Mouse (Mus musculus) heart, adult 2 months (tissue): ENCODE data around the gene Tcf7l1.

Experiments
- CTCF ChIP-seq: fragments of 200-600 bp; IDR thresholded peaks from 2 replicates; pipeline ENCODE4 v1.8.1; 2022; ENCODE audit warnings: antibody characterized with exemption, mild to moderate bottlenecking, moderate library complexity
- EP300 ChIP-seq: fragments of 200-500 bp; IDR thresholded peaks from 2 replicates; pipeline ENCODE4 v1.6.1; 2011; ENCODE audit warnings: low read depth, low read length, control low read depth; ENCODE audit not compliant: insufficient read depth
- POLR2A ChIP-seq: fragments of 200-500 bp; IDR thresholded peaks from 2 replicates; pipeline ENCODE4 v1.6.1; 2011; ENCODE audit warnings: mild to moderate bottlenecking, low read depth, low read length, control low read depth; ENCODE audit not compliant: insufficient read depth

DNA sequence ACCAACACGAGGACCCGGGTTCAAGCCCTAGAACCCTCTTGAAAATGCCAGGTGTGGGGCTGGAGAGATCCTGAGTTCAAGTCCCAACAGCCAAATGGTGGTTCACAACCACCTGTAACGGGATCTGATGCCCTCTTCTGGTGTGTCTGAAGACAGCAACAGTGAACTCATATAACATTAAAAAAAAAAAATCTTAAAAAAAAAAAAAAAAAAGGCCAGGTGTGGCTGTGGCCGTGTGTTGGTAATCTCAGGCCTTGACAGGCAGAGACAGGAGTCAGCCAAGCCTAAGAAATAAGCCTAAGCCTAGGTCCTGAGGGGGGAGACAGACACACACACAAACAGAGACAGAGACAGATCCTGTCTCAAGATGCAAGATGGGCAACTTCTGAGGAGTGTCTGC lies 56.9 kb downstream of the Tcf7l1 start:
- no peak for TF ChIP-seq CTCF
- TF ChIP-seq POLR2A, result no peak
- no peak for TF ChIP-seq EP300
